Mouse (Mus musculus) spleen, adult 2 months (tissue): ENCODE measurements around the gene Traf3ip1.

Source experiments
- CTCF ChIP-seq: fragments of 200-500 bp; IDR thresholded peaks from 2 replicates; pipeline ENCODE4 v1.5.1; 2011; ENCODE audit warnings: mild to moderate bottlenecking, inconsistent platforms; ENCODE audit not compliant: insufficient read depth, insufficient read length, insufficient replicate concordance; ENCODE audit errors: extremely low read depth
- POLR2A ChIP-seq: fragments of 200-500 bp; IDR thresholded peaks from 2 replicates; pipeline ENCODE4 v1.6.1; 2011; ENCODE audit warnings: low read depth, low read length, inconsistent platforms

DNA sequence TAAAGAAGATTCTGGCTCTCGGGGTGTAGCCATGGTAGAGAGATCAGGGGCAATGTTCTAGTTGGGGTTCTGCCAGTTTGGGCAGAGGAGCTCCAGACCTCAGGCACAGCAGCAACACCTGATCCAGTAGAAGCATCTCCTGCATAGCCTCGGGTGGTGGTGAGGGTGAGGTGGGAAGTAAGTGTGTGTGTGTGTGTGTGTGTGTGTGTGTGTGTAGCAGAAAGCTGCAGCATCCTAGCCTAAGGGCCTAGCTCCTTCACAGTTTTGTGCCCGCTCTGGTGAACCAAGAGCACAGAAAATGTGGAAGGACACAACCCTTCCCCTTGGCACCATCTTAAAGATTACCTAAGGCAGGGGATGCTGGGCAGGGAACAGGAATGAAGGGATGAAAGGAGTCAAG, 509 bp upstream of the Traf3ip1 start:
- TF ChIP-seq POLR2A = no peak
- no peak for TF ChIP-seq CTCF
